22 mouse cellular contexts compared by ENCODE assay signal in the genomic region with DNA sequence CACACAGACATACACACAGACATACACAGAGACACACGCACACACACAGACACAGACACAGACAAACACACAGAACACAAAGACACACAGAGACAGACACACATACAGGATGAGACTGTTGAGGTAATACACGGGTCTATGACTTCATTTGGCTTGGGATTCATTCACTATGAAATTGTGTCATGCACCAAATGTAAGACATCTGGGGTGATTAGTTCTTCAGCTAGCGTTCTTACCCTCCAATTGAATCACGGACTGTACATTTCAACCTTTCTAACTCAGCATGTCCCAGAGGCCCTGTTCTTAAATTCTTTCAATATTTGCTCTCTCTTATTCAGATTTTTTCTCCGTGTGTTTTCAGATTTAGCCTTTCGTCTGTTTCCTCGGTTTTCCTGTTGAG. TPM values are rescaled to one million over a fixed set of nuclear protein-coding genes. Genes with fewer than 3 reads are reported as not detected.
"Had no signal": no experiment of that assay in that cellular context is flagged by ENCODE, and none has a peak within 500 bp of the region (broad histone marks: within the 10 kb centered on the region; RNA-seq: fewer than 3 reads in every experiment).

No protein-coding gene starts in this region.

- H3K9me3 ChIP-seq: kidney, embryonic 15.5 days; limb, embryonic 12.5 days; liver, embryonic 12.5 days; midbrain, embryonic 13.5 days had no signal

- H3K9ac ChIP-seq: kidney, embryonic 15.5 days; limb, embryonic 12.5 days; liver, embryonic 12.5 days; lung, embryonic 14.5 days; midbrain, embryonic 13.5 days had no signal

- DNase-seq: kidney, adult 2 months; kidney, postnatal 14 days; lung, embryonic 14.5 days; lung, postnatal 14 days; right cerebral cortex, adult 18-20 months; right cerebral cortex, postnatal 25 days; thymus, adult 2 months; thymus, postnatal 25 days had no signal

- H3K4me1 ChIP-seq: kidney, embryonic 15.5 days; liver, embryonic 12.5 days; midbrain, embryonic 13.5 days had no signal

- H3K4me2 ChIP-seq: kidney, embryonic 15.5 days; limb, embryonic 12.5 days; liver, embryonic 12.5 days; lung, embryonic 14.5 days; midbrain, embryonic 13.5 days had no signal

- H3K27me3 ChIP-seq: kidney, embryonic 15.5 days; limb, embryonic 12.5 days; liver, embryonic 12.5 days; midbrain, embryonic 13.5 days had no signal

- H3K36me3 ChIP-seq: kidney, embryonic 15.5 days; limb, embryonic 12.5 days; liver, embryonic 12.5 days; midbrain, embryonic 13.5 days had no signal

- ATAC-seq: liver, embryonic 12.5 days; midbrain, embryonic 13.5 days had no signal

- H3K4me3 ChIP-seq: kidney, embryonic 15.5 days; left cerebral cortex, adult 2 months; limb, embryonic 12.5 days; liver, embryonic 12.5 days; midbrain, embryonic 13.5 days had no signal

- H3K27ac ChIP-seq: kidney, embryonic 15.5 days; left cerebral cortex, adult 2 months; limb, embryonic 12.5 days; liver, embryonic 12.5 days; midbrain, embryonic 13.5 days had no signal

RNA-seq across cellular contexts. Expression of a gene that starts 28.8 kb away (rescaled TPM):
- total RNA-seq: left cerebral cortex, adult 2 months; left cerebral cortex, postnatal 25 days; megakaryocyte-erythroid progenitor cell, adult 5-6 weeks had no signal
- polyA plus RNA-seq: kidney, adult 2 months; kidney, embryonic 15.5 days; large intestine, adult 2 months; limb, embryonic 12.5 days; liver, embryonic 12.5 days; liver, embryonic 16.5 days; lung, embryonic 14.5 days; small intestine, adult 2 months had no signal

RNA-seq across cellular contexts. Expression of a gene that starts 32.9 kb away (rescaled TPM):
- polyA plus RNA-seq: liver, embryonic 16.5 days had no signal

RNA-seq across cellular contexts. Expression of a gene that starts 51.0 kb away (rescaled TPM):
- total RNA-seq: layer of hippocampus, adult 8-10 months; layer of hippocampus, postnatal 25 days; left cerebral cortex, adult 2 months; left cerebral cortex, postnatal 25 days; megakaryocyte-erythroid progenitor cell, adult 5-6 weeks; midbrain, postnatal 0 days had no signal
- polyA plus RNA-seq: kidney, adult 2 months; kidney, embryonic 15.5 days; large intestine, adult 2 months; limb, embryonic 12.5 days; liver, embryonic 12.5 days; liver, embryonic 16.5 days; lung, embryonic 14.5 days; midbrain, embryonic 13.5 days; midbrain, postnatal 0 days; neural tube, embryonic 14.5 days; small intestine, adult 2 months; thymus, adult 2 months had no signal
